Mouse (Mus musculus): ENCODE measurements at regions not wholly inside any gene's neighbourhood (a gene's known extent, or its start where the extent isn't known, plus 50 kb on each side); places are given as distances from the start of the nearest gene placed in this dataset.

- Histone ChIP-seq H3K4me1 (ENCODE audit: control insufficient read depth, insufficient read depth, low read length) (no peaks in the 10 kb centered on the region), H3K27ac (ENCODE audit: control insufficient read depth, insufficient read depth, low read depth, low read length, poor library complexity) (no peak overlapping the region), H3K4me3 (replicated peaks; ENCODE audit: control insufficient read depth, low read depth, low read length) (no peak overlapping the region)
- WGBS, result 75% methylated on average over 4 of the region's 4 CpGs
- TF ChIP-seq POLR2A (IDR thresholded peaks at IDR 0.05; ENCODE audit: borderline replicate concordance, control insufficient read depth, low read depth, low read length), result no peak
- TF ChIP-seq CTCF (IDR thresholded peaks at IDR 0.05; ENCODE audit: control insufficient read depth, insufficient read depth, low read length), result no peak
Measured at GRCm38 (mm10) chr13:31681571-31681970, 56.0 kb downstream of the Foxf2 start.

DNA sequence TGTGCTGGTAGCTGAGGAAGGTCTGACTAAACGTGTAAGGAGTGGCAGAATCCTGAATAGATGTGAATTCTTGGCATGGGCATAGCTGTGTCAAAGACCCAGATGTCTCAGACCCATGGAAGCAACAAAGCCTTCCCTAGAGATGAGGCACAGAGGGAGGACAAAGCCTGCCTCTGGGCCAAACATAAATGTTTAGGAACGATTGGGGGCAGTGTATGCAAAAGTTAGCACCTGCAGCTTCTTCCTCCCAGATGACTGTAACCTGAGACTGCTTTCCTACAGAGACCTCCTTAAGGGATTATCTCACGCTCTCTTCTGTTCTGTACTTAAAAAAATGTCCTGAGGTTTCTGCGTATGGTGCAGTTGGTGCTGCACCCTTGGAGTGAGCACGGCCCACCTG is 57.7 kb downstream of the Foxf2 start:
- TF ChIP-seq POLR2A (IDR thresholded peaks at IDR 0.05; ENCODE audit: borderline replicate concordance, control insufficient read depth, low read depth, low read length) (no peak), CTCF (IDR thresholded peaks at IDR 0.05; ENCODE audit: control insufficient read depth, insufficient read depth, low read length) (no peak)
- 61% methylated on average over 5 of the region's 5 CpGs for WGBS
- no peak overlapping the region for H3K27ac ChIP-seq (ENCODE audit: control insufficient read depth, insufficient read depth, low read depth, low read length, poor library complexity)
- no peak overlapping the region for H3K4me3 ChIP-seq (replicated peaks; ENCODE audit: control insufficient read depth, low read depth, low read length)
- H3K4me1 ChIP-seq (ENCODE audit: control insufficient read depth, insufficient read depth, low read length), result no peaks in the 10 kb centered on the region

- Histone ChIP-seq H3K4me1 (ENCODE audit: control insufficient read depth, insufficient read depth, low read length) (no peaks in the 10 kb centered on the region), H3K27ac (ENCODE audit: control insufficient read depth, insufficient read depth, low read depth, low read length, poor library complexity) (no peak overlapping the region), H3K4me3 (replicated peaks; ENCODE audit: control insufficient read depth, low read depth, low read length) (no peak overlapping the region)
- WGBS, result 81% methylated on average over 3 of the region's 3 CpGs
- TF ChIP-seq POLR2A (IDR thresholded peaks at IDR 0.05; ENCODE audit: borderline replicate concordance, control insufficient read depth, low read depth, low read length), result no peak
- no peak for TF ChIP-seq CTCF (IDR thresholded peaks at IDR 0.05; ENCODE audit: control insufficient read depth, insufficient read depth, low read length)
Measured at GRCm38 (mm10) chr13:31688531-31688930, 62.9 kb downstream of the Foxf2 start.

GRCm38 (mm10) chr13:31689317-31689716 is 63.7 kb downstream of the Foxf2 start:
- H3K27ac ChIP-seq (ENCODE audit: control insufficient read depth, insufficient read depth, low read depth, low read length, poor library complexity), result no peak overlapping the region
- no peaks in the 10 kb centered on the region for H3K4me1 ChIP-seq (ENCODE audit: control insufficient read depth, insufficient read depth, low read length)
- 12% methylated on average over 1 of the region's 1 CpGs for WGBS
- no peak overlapping the region for H3K4me3 ChIP-seq (replicated peaks; ENCODE audit: control insufficient read depth, low read depth, low read length)
- TF ChIP-seq POLR2A (IDR thresholded peaks at IDR 0.05; ENCODE audit: borderline replicate concordance, control insufficient read depth, low read depth, low read length), result no peak
- no peak for TF ChIP-seq CTCF (IDR thresholded peaks at IDR 0.05; ENCODE audit: control insufficient read depth, insufficient read depth, low read length)

- Histone ChIP-seq H3K27ac (ENCODE audit: control insufficient read depth, insufficient read depth, low read depth, low read length, poor library complexity) (no peak overlapping the region), H3K4me3 (replicated peaks; ENCODE audit: control insufficient read depth, low read depth, low read length) (no peak overlapping the region), H3K4me1 (ENCODE audit: control insufficient read depth, insufficient read depth, low read length) (no peaks in the 10 kb centered on the region; the same call in 1 of the 2 replicates)
- 54% methylated on average over 7 of the region's 7 CpGs for WGBS
- TF ChIP-seq POLR2A (IDR thresholded peaks at IDR 0.05; ENCODE audit: borderline replicate concordance, control insufficient read depth, low read depth, low read length) (no peak), CTCF (IDR thresholded peaks at IDR 0.05; ENCODE audit: control insufficient read depth, insufficient read depth, low read length) (no peak)
Measured at GRCm38 (mm10) chr13:31695725-31696124, 70.1 kb downstream of the Foxf2 start.

DNA sequence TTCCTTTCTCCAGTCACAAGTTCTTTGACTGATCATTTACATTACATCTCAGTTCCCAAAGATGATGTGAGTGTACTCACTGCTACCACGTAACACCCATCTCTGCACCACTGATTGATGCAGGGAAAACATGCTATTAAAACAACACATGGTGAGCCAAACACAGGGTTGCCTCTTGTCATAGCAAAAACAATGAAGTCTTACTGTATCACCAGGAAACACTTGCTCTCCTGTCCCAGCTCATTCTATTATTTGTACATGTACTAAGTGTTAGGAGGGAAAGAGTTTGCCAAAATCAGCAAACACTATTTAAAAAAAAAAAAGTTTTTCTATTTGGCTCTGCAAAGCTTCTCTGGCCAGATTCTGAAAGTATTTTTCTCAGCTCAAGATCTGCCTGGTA is 78.6 kb downstream of the Foxf2 start:
- no peak overlapping the region for H3K4me3 ChIP-seq (replicated peaks; ENCODE audit: control insufficient read depth, low read depth, low read length)
- TF ChIP-seq POLR2A (IDR thresholded peaks at IDR 0.05; ENCODE audit: borderline replicate concordance, control insufficient read depth, low read depth, low read length) (no peak), CTCF (IDR thresholded peaks at IDR 0.05; ENCODE audit: control insufficient read depth, insufficient read depth, low read length) (no peak)
- H3K27ac ChIP-seq (ENCODE audit: control insufficient read depth, insufficient read depth, low read depth, low read length, poor library complexity), result no peak overlapping the region
- WGBS, result 83% methylated on average over 1 of the region's 1 CpGs
- no peaks in the 10 kb centered on the region for H3K4me1 ChIP-seq (ENCODE audit: control insufficient read depth, insufficient read depth, low read length)

GRCm38 (mm10) chr13:31705406-31705805 is 79.8 kb downstream of the Foxf2 start:
- TF ChIP-seq CTCF (IDR thresholded peaks at IDR 0.05; ENCODE audit: control insufficient read depth, insufficient read depth, low read length) (peak; percentile 22; the same call in 1 of the 2 replicates), POLR2A (IDR thresholded peaks at IDR 0.05; ENCODE audit: borderline replicate concordance, control insufficient read depth, low read depth, low read length) (no peak)
- Histone ChIP-seq H3K4me1 (ENCODE audit: control insufficient read depth, insufficient read depth, low read length) (no peaks in the 10 kb centered on the region), H3K4me3 (replicated peaks; ENCODE audit: control insufficient read depth, low read depth, low read length) (no peak overlapping the region), H3K27ac (ENCODE audit: control insufficient read depth, insufficient read depth, low read depth, low read length, poor library complexity) (no peak overlapping the region)
- 64% methylated on average over 2 of the region's 2 CpGs for WGBS

DNA sequence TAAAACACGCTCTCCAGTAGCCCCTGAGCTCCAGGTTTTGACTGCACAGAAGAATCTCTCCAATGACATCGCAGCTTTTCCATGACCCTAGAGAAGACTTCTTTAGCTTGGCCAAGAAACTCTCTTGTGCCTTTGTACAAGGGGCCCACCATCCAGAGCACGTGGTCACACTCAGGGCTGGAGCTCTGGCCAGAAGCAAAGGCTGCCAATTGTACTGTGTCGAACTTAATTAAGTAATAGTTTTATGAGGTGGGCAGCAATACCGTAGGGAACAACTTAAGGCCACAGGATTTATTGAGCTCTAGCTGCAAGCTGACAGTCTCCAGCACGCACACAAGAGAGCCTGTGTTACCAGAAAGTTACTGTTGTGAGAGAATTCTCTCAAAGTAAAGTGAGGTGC is 85.1 kb downstream of the Foxf2 start:
- no peaks in the 10 kb centered on the region for H3K4me1 ChIP-seq (ENCODE audit: control insufficient read depth, insufficient read depth, low read length)
- WGBS, result 75% methylated on average over 6 of the region's 6 CpGs
- no peak overlapping the region for H3K4me3 ChIP-seq (replicated peaks; ENCODE audit: control insufficient read depth, low read depth, low read length)
- TF ChIP-seq POLR2A (IDR thresholded peaks at IDR 0.05; ENCODE audit: borderline replicate concordance, control insufficient read depth, low read depth, low read length) (no peak), CTCF (IDR thresholded peaks at IDR 0.05; ENCODE audit: control insufficient read depth, insufficient read depth, low read length) (no peak)
- H3K27ac ChIP-seq (ENCODE audit: control insufficient read depth, insufficient read depth, low read depth, low read length, poor library complexity), result no peak overlapping the region

GRCm38 (mm10) chr13:31715683-31716082 is 90.1 kb downstream of the Foxf2 start:
- no peak overlapping the region for H3K4me3 ChIP-seq (replicated peaks; ENCODE audit: control insufficient read depth, low read depth, low read length)
- WGBS, result 88% methylated on average over 2 of the region's 2 CpGs
- TF ChIP-seq CTCF (IDR thresholded peaks at IDR 0.05; ENCODE audit: control insufficient read depth, insufficient read depth, low read length) (no peak), POLR2A (IDR thresholded peaks at IDR 0.05; ENCODE audit: borderline replicate concordance, control insufficient read depth, low read depth, low read length) (no peak)
- H3K4me1 ChIP-seq (ENCODE audit: control insufficient read depth, insufficient read depth, low read length), result no peaks in the 10 kb centered on the region
- no peak overlapping the region for H3K27ac ChIP-seq (ENCODE audit: control insufficient read depth, insufficient read depth, low read depth, low read length, poor library complexity)
